Mouse (Mus musculus): ENCODE measurements around the gene Arfgef2. TPM values are rescaled to one million over a fixed set of nuclear protein-coding genes. Genes with fewer than 3 reads are reported as not detected.

Gene Arfgef2
- total RNA-seq, 2 experiments from 2014 or later = 39.7 to 42.3 TPM

DNA sequence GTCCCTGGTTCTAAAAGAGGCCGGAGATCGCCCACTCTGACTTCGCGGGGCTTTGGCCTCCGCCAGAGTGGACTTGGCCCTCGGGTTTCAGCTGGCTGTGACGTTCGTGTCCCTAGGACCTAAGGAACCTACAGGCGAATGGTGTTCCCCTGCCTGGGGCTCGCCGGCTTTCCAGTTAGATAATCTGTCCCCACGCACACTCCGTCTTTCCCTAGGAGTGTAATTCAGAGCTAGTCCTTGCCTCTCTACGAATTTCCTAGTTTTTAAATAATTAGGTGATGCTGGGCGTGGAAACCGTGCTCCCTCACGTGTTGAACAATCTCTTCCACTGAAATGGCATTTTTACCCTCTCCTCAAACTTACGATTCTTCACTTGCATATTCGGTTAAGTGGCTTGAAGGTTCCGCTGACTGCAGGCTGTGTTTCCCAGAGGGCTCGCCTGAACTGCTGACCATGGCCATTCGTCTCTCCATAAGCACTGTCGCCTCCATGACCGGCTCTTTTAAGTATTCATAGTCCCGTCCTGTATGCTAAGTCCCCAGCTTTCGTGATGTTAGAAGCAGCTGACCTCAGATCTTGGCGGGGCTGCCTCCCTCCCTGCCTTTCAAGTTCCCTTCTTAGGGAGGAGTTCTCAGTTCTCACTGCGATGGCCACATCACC lies 101.3 kb downstream of the Arfgef2 start:
- DNase-seq = peak; percentile 20

DNA sequence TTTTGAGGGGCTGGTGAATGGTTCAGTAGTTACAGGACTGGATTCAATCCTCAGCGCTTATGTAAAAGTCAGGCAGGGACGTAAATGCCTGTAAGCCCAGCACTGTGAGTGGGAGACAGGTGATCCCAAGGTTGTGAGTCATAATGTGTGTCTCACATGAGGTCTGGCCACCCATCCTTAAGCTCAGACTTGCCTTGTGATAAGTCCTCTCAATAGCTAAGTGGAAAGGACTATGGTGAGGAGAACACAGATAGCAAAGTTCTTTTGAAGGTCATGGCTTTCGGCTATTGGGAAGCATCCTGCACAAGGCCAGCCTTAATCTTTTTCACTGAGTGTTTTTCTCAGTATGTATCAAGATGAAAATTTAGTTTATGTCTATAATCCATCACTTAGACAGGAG lies 104.3 kb downstream of the Arfgef2 start:
- no peak for DNase-seq

DNA sequence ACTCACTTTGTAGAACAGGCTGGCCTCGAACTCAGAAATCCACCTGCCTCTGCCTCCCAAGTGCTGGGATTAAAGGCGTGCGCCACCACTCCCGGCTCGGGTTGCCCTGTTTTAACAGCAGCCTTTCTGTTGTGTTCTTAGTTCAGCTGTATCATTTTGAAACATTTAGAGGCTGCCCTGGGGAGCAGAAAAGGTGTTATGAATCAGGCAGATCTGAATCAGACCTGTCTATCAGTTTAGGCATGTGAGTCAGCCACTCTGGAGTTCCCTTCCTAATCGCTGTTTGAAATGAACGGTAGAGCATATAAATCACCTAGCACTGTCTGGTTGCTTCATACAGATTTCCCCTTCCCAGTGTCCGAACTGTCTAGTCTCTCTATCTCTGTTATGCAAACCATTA lies 105.1 kb downstream of the Arfgef2 start:
- no peak for DNase-seq

GRCm38 (mm10) chr2:166923971-166924370 lies 118.6 kb downstream of the Arfgef2 start:
- DNase-seq = no peak

- no peak for DNase-seq
These were observed 128.6 kb downstream of the Arfgef2 start for GRCm38 (mm10) chr2:166933943-166934342.

- no peak for DNase-seq
These were observed 129.0 kb downstream of the Arfgef2 start for GRCm38 (mm10) chr2:166934416-166934815.

DNA sequence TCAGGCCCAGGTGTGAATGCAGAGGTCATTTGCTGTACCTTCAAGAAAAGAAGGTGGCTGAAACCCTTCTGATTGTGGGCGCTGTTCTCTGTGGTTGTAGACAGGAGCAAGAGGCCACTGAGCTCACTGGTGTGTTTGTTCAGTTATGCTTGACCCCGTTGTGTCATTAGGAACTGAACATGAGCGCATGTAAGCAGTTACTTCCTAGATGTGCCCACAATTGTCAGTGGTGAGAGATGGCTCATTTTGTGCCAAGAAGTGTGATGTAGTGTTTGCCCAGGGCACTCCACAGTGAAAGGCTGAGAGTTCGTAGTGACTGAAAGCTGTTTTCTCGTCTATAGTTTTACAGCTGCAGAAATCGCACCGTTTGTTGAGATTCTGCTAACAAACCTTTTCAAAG lies 130.2 kb downstream of the Arfgef2 start:
- DNase-seq = no peak

- no peak for DNase-seq
These were observed 130.8 kb downstream of the Arfgef2 start for GRCm38 (mm10) chr2:166936166-166936565.

DNA sequence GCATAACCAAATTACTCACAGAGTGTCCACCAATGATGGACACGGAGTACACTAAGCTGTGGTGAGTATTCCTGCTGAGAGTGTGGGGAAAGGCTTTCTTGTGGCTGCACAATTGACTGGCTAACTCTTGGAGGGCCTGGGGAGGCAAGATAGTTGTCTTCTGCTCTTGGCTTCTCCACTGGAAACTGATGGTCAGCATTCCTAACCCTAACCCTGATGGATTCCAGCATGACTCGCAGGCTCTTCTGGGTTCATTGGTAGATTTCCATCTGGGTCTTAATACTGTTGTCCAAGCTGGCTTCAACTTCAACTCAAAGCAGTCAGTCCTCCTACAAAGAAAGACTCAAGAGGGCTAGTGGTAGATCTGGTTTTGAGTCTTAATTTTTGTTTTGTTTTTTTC lies 137.8 kb downstream of the Arfgef2 start:
- no peak for DNase-seq

- DNase-seq = no peak
These were observed 139.0 kb downstream of the Arfgef2 start for GRCm38 (mm10) chr2:166944346-166944745.

- peak; percentile 17 for DNase-seq
These were observed 140.1 kb downstream of the Arfgef2 start for GRCm38 (mm10) chr2:166945456-166945855.

Other genes with a start within 250 kb of the Arfgef2 start
- 10 to 100 TPM; 13.8 to 14.8 TPM for gene Prex1, start 91.8 kb upstream of the Arfgef2 start, total RNA-seq (2021)
- gene Trp53rkb, start 13.1 kb upstream of the Arfgef2 start, total RNA-seq (2021) = 1 to 10 TPM; 4.0 to 5.1 TPM
- 10 to 100 TPM; 67.8 to 71.7 TPM for gene Cse1l, start 100.5 kb downstream of the Arfgef2 start, total RNA-seq (2021)
- gene Stau1, start 190.7 kb downstream of the Arfgef2 start, total RNA-seq (2021) = 10 to 100 TPM; 55.8 to 58.6 TPM
- gene Ddx27, start 209.6 kb downstream of the Arfgef2 start, total RNA-seq (2021) = 10 to 100 TPM; 22.0 to 23.6 TPM

All from heart, postnatal 4 days (tissue).